Mouse (Mus musculus): Measurements from ENCODE around the gene Mipep.

The Mipep gene
- long read RNA-seq, experiment 1, transcript Mipep-201 (19 exons, 3,015 nt), result major isoform, 40 of 45 reads
- long read RNA-seq, experiment 1, partial matches to known transcripts, result 4 of 45 reads
- long read RNA-seq, experiment 1, other reads (novel, unspliced or antisense), result 1 of 45 reads
- long read RNA-seq, experiment 2, transcript Mipep-201 (19 exons, 3,015 nt), result major isoform, 55 of 60 reads
- long read RNA-seq, experiment 2, partial matches to known transcripts, result 2 of 60 reads
- long read RNA-seq, experiment 2, other reads (novel, unspliced or antisense), result 3 of 60 reads

DNA sequence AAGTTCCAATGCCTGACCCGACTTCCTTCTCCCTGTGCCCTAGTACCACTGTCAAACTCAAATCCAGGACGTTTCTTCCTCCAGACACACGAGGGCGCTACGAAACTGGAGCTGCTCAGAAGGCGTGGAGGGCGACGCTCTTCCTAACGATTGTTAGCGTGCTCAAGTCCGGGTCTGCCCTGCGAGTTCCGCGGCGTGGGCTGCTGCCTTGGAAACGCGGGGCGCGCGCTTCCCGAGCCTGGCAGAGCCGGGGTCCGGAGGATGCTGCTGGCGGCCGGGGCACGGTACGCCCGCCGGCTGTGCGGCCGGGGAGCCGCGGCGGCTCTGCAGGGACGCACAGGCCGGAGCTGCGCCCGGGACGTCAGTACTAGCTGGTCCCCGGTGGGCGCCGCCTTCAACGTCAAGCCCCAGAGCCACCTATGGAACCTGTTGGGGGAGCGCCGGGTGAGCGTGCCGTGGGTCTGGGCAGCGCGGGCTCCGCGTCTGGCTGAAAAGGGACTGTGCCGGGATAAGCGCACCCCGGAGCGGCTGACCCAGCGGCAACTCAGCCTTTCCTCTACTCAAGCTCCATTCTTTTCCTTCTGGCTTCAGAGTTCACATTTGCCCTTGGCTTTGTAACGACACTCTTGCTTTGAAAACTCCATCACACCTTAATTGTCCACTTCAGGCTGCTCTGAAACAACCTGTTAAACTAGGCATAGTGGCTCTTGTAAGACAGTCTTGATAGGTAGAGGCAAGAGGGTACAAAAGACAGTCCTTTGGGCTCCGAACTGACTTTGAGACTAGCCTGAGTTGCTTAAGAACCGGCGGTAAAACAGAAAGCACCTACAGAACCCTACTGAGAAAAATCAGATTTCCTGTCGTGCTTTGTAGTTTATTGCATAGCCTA, at the start of gene Mipep:
Mipep (plus strand) TSS at position 147 of the 889 bp plus-strand sequence.
- intact Hi-C loops (cut with DNase I), result no loop called here

DNA sequence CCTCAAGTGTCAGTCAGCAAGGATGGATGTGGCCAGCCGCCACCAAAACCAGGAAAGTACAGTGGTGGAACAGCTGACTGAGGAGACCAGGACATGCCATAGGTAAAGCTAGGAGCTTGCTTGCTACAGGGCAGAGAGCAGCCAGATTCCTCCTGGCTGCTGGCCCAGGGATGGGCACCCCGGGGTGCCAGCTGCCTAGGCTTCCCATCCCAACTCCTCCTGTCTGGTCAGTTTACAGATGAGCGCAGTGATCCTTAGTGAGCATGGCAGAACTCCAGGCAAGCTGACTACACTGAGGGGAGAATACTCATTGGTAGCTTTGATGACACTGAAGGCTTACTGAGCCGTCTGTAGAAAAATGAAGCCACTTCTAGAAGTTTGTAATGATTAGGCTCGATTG, 49.2 kb upstream of the Mipep start:
- intact Hi-C loops (cut with DNase I), result no loop called here

DNA sequence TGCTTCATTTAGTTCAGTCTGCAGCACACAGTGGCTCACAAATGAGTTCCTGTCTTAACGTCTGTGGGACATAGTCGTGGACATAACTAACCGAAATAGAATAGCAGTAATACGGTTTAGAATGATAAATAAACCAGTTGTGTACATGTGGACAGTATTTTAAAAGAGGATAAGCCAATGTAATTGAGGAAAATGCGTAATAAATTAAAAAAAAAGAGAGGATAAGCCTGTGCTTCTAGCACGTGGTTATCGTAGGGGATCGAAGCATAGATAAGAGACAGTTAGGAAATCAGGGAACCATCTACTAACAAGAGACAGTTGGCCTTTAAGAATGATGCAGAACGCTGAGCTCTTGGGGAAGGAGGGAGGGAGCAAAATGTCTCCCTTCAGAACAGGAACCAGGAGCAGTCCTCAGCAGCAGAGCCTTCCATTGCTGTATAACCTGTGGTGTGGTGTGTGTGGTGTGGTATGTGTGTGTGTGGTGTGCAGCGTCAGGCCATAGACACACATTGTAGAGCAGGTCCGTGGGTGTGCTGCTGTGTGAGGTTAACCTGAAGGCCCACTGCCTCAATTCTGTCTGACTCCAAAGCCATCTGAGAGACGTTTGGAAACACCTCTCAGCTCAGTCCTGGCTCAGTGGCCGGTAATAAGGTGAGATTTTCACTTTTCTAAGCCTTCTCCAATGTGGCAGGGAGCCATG, 48.4 kb upstream of the Mipep start:
- intact Hi-C loops (cut with DNase I), result no loop called here

DNA sequence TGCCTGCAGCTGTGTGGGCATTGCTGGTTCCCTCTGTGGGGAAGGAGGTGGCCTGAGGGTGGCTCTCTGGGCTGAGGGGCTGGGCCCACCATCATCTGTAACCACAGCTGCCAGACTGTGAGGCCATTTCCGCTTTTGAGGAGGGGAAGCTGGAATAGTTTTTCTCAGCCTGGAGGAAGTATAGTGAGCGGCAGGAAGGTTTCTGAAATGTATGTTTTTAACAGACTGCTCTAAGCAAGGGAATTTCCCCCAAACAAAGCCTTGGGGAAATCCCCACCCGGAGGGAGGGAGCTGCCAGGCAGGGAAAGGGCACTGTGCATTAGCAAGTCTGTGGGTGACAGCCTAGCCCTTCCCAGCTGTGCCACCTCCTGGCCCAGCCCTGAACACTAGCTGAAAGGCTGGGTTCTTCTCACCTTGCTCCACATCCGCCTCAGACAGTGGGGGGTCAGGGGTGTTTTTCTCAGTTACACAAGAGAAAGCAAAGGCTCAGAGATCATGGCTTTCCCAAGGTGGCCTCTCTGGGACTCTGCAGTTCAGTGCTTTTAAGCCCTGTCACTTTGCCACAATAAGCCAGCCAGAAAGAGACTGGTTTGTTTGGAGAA, 47.7 kb upstream of the Mipep start:
- intact Hi-C loops (cut with DNase I), result no loop called here

DNA sequence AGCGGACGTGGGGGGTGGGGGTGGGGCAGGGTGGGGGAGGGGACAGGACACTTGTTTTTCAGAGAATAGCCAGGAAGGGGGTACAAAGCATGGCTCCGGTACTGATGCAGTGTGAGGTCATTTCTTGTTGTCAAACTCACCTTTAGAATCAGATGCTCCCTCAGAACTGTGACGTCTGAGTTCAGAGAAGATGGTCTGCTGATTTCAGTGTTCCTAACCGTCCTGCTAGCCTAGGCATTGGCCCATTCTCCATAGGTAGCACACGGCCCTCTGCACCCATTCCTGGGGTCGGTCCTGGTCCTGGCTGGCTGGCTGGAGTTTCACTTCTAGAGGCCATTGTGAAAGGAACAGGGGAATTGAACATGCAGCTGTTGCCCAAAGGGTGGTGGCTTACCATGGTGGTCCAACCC, 47.2 kb upstream of the Mipep start:
- intact Hi-C loops (cut with DNase I), result no loop called here

DNA sequence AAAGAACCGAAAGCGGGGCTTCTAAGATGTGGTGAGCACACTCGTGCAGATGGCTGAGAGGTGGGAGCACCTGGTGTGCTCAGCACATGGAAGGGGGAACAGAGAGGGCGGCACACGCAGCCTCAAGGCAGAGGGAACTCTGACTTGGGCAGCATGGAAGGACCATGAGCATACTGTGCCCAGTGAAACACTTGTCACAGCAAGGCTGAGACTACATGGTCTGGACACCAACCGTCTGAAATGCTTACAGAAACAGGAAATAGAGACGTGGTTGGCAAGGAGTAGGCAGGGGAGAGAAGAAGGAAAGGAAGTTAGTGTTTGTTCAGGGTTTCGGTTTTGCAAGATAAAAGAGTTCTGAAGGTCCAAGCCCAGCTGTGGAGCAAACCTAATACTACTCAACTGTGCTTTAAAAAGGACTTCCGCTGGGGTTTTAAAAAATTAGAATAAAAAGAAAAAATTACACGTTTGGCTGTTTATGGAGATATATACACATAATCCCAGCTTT, 45.9 kb upstream of the Mipep start:
- intact Hi-C loops (cut with DNase I), result no loop called here

DNA sequence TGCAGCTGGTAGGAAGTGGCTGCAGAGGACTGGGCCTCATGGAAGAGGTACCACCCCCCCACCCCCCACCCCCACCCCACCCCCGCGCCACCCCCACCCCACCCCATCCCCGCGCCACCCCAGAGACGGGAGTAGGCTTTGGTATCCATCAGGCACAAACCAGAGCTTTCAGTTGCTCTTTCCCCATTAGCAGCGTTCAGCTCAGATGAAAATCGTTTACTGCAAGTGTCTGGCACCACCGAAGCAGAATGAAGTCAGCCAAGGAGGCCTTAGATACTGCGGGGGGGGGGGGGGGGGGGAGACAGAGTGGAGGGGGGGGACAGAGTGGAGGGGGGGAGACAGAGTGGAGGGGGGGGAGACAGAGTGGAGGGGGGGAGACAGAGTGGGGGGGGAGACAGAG, 45.2 kb upstream of the Mipep start:
- intact Hi-C loops (cut with DNase I), result no loop called here

DNA sequence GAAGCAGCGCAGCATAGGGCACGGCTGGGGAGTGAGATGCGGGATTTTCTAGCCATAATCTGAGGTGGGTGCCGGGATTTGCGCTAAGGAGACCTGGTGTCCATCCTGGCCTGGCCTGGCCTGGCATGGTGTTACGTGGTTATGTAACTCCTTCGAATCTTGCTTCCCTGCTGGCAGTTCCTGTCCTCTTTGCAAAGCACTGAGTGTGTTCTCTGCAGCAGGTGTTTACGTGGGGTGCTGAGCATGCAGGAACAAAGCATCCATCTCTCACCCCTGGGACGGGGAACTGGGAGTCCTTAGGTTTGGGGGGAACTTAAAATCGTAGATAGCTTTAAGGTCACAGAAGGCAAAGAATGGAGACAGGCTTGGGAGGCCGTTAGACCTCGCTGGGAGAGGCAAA, 44.8 kb upstream of the Mipep start:
- intact Hi-C loops (cut with DNase I), result no loop called here

DNA sequence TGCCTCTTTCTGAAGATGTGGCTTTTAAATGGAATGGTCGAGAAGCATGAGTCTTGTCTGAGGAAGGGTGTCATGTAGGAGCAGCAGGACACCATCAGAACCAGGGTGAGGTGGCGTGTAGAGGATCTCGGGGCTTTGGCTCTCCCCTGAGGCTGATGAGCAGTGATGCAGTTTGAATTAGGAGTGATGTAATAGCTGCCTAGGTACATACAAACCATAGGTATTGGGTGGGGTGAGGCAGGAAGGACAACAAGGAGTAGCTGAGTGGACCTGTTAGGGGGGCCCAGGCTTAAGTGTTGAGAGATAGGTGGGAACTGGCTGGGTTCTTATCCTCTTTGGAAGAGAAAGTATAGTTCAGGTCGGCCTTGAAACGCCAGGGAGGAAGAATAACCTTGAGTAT, 43.9 kb upstream of the Mipep start:
- intact Hi-C loops (cut with DNase I), result no loop called here

DNA sequence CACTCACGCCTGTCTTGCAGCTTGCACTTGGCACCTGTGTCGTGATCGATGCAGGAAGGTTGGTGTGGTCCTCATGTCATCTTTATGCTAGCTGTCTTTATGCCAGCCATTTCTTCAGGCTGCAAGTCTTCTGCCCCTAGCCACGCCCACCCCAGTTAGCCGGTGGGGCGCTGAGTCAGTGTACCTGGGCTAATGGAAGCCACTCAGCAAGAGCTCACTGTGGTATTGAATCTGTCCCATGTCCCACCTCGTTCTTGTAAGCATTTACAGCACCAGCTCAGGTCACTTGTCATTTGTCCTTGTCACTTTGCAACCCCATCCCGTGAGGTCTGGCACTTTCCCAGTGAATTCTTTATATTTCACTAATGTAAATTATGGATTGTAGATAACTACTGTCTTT, 43.3 kb upstream of the Mipep start:
- intact Hi-C loops (cut with DNase I), result no loop called here

DNA sequence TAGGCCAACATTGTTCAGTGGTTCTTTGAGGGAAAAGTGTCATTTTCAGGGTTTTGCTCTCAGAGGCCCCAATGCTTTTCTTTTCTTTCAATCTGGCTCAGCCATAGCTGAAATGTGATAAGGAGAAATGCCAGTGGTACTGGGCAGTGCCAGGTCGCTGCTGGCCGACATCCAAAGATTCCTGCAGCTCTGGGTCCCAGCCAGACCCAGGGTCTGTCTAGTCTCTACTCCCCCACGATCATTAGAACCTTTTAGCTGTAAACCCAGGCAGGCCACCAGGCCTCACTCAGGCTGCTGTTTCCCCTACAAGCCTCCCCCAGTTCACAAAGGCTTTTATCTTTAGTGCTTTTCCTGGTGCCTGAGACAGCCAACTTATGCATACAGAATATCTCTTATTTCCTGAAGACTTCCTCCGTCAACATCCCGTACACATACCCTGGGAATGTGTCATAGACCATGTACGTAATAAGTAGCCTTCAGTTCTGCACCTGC, 42.8 kb upstream of the Mipep start:
- intact Hi-C loops (cut with DNase I), result no loop called here

DNA sequence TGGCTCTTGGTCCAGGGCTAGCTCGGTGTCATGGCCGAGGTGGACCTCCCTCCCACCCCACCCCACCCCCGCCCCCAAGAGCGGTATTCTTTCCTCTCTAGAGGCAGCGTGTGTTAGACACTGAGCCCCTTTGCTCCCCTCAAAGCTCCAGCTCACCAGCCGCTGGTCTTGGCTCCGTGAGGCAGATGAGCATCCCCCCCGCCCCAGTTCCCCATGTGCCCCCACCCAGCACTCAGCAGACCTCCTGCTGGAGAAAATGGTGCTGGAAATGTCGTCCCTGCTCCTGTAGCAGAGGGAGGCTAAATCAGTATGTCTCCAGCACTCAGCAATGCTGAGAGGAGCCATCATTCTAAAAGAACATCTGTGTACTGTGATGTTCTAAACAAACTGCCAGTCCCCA, 40.7 kb upstream of the Mipep start:
- intact Hi-C loops (cut with DNase I), result no loop called here

DNA sequence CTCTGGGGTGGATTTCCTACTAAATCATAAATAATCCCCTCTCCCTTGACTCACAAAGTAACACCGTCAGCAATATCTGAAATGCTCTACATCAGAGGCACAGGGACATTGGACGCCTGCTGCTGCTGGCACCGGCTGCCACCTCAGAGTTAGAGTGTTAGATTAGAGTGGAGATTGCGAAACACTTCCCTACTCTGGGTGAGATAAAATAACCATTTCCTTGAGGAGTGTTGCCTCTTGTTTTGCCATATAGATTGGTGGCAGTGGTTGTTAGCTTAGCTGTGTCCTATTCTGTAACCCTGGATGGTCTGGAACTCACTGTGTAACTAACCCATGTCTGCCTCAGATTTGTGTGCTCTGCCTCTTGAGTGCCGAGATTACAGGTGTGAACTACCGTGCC, 39.2 kb upstream of the Mipep start:
- intact Hi-C loops (cut with DNase I), result no loop called here

DNA sequence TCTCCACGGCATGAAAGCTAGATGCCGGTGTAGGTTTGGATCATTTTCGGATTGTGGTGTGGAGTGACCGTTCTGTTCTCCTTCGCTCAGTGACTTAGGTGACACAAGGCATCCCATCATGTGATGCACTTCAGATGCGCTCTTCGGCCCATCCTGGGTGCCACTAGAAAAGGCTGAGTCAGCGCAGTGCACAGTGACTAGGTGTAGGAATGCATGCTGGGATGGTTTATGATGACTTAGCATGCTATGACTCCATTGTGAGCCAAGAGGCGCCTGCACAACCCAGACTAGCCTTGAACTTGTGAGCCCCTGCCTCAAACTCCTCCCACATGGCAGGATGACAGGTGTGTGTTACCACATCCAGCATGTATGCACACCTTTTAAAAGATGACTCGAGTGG, 38.2 kb upstream of the Mipep start:
- intact Hi-C loops (cut with DNase I), result no loop called here

DNA sequence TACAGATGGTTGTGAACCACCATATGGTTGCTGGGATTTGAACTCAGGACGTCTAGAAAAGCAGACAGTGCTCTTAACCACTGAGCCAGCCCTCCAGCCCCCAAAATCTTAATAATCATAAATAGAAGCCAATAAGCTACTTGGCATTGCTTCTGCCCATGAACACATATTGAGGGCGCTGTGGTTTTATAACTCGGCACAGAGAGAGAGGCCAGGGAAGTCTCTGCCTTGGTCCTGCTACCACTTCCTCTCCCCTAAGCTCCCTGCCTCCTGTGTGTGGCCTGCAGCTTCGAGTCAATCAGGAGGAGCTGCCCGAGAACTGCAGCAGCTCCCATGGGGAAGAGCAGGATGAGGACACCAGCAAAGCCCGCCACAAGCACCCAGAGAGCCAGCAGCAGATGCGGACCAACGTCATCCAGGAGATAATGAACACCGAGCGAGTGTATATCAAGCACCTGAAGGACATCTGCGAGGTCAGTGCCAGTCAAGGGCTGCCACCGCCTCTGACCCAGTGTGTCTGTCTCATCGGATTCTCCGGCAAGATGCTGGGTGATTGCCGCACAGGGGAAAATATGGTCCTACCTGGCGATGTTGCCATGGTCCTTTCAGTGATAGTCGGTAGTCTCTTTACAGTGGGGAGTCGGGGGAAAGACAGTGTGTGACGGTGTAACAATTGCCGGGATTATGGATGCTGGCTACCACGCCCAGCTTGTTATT, 37.1 kb upstream of the Mipep start:
- intact Hi-C loops (cut with DNase I), result no loop called here

DNA sequence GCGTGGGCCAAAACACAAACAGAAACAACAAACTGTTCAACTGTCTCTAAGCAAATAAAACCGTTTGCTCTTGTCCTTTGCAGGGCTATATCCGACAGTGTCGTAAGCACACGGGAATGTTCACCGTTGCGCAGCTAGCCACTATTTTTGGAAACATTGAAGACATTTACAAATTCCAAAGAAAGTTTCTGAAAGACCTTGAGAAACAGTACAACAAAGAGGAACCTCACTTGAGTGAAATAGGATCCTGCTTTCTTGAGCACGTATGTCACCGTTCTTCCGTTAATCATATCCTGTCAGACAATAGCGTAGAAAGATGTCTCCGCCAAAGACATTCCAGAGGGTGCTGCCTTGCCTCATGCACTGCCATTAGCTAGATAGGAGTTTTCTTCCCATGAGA, 34.5 kb upstream of the Mipep start:
- intact Hi-C loops (cut with DNase I), result no loop called here

DNA sequence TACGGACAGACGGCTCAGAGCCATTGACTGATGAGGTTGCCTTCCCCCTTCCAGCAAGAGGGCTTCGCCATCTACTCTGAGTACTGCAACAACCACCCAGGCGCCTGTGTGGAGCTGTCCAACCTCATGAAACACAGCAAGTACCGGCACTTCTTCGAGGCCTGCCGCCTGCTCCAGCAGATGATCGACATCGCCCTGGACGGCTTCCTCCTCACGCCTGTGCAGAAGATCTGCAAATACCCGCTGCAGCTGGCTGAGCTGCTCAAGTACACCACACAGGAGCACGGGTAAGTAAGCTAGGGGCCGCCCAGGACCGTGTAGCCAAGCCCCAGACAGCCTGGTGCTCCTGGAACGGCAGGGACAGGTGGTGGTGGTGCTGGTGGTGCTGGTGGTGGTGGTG, 32.8 kb upstream of the Mipep start:
- intact Hi-C loops (cut with DNase I), result no loop called here

DNA sequence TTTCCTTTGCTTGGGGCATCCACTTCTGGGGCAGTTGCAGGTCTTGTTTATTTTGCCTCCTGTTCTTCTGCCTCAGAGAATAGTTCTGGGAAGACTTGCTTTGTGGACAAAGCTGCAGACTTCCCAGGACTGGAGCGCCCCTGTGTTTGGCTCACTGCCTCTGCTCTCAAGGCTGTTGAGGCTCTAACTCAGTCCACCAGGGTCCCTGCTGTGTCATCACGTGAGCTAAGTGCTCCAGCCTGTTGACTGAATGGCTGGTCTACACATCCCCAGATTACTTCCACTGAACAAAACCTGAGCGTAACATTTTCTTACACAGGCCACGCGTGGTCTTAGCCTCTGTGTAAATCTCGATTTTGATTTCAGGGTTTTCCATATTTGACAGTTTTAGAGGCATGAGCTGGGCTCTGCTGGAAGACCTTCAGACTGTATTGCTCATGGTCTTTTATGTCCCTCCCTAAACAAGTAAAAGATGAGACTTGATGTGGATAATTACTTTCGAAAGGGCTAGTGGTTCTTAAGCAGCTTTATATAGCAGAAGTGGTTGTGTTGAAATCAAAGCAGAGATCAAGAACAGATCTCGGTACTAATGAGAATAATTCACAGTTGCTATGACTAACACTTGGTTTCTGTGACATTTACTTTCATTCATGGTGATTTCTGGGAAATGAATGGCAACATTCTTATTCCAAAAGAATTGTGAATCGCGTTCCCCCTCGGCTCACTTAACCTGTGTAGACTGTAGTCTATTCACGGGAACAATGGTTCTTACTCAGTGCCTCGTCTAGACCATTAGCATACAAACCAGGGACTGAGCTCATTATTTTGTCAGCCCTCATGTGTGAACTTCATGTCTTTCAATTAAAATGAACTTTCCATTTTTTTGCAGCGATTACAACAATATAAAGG, 31.2 kb upstream of the Mipep start:
- intact Hi-C loops (cut with DNase I), result no loop called here

DNA sequence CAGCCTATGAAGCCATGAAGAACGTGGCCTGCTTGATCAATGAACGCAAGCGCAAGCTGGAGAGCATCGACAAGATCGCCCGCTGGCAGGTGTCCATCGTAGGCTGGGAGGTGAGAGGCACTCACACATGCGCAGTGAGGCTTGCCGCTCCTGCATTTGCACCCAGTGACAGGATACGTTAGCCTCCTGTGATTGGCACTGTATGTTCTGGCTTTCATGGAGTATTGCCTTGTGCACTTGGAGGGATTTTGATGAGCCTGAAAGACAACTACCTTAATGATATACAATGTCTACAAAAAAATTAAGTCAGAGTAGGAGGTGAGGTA, 30.6 kb upstream of the Mipep start:
- intact Hi-C loops (cut with DNase I), result no loop called here

DNA sequence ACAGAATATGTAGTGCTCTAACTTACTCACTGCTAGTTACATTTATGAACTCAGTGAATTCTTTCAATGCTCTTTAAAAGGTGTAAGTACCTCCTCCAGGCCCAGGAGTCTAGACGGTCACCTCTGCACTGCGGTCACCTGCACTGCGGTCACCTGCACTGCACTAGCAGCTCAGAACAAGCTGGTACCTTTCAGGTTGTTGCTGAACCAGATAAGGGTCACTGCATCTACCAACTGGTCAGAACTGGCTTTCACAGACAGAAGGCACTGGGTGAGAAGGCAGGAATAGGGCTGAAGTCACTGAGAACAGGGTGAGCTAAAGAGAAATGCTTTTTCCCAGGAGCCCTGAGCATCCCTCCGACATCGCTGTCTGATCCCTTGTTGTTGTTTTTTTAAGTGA, 29.7 kb upstream of the Mipep start:
- intact Hi-C loops (cut with DNase I), result no loop called here

Measured in adrenal gland (tissue).